Mouse (Mus musculus): ENCODE data around the gene Zfp719. TPM values are rescaled to one million over a fixed set of nuclear protein-coding genes. Genes with fewer than 3 reads are reported as not detected.

Gene Zfp719
- total and polyA plus RNA-seq, 2 experiments from 2014 or later, result 4.9 to 15.5 TPM

- TF ChIP-seq CTCF (IDR thresholded peaks at IDR 0.05), result no peak
- no peaks in the 10 kb centered on the region for H3K36me3 ChIP-seq (ENCODE audit: insufficient read depth, low read length)
- no peak overlapping the region for H3K4me3 ChIP-seq (ENCODE audit: low read depth, low read length)
- H3K27ac ChIP-seq (ENCODE audit: low read depth, low read length), result no peak overlapping the region
- no peak overlapping the region for H3K9ac ChIP-seq (replicated peaks; ENCODE audit: low read length, poor library complexity, severe bottlenecking)
- no peaks in the 10 kb centered on the region for H3K4me1 ChIP-seq (ENCODE audit: insufficient read depth, low read length)
- no peak for DNase-seq (ENCODE audit: low spot score)
- 85% methylated on average over 1 of the region's 1 CpGs for WGBS
- no peak for ATAC-seq (ENCODE audit: low FRiP score)
- no peaks in the 10 kb centered on the region for H3K9me3 ChIP-seq (ENCODE audit: low read length)
- H3K4me2 ChIP-seq (ENCODE audit: low read depth, low read length, poor library complexity, severe bottlenecking), result no peak overlapping the region
- H3K27me3 ChIP-seq (ENCODE audit: insufficient read depth, low read length), result no peaks in the 10 kb centered on the region
These were observed 22.5 kb upstream of the Zfp719 start for GRCm38 (mm10) chr7:43556901-43557300.

GRCm38 (mm10) chr7:43562006-43562633, 17.3 kb upstream of the Zfp719 start, which contains the start of gene Zfp658:
Gene Zfp658, plus strand, starts transcription at chr7:43562256.
- DNase-seq (ENCODE audit: low spot score) (peak; percentile 98), ATAC-seq (ENCODE audit: low FRiP score) (peak; percentile 94)
- TF ChIP-seq CTCF (IDR thresholded peaks at IDR 0.05), result peak; percentile 55
- Histone ChIP-seq H3K9ac (replicated peaks; ENCODE audit: low read length, poor library complexity, severe bottlenecking) (peak within 1 kb of the TSS; percentile 86), H3K27me3 (ENCODE audit: insufficient read depth, low read length) (no peaks in the 10 kb centered on the region), H3K4me3 (ENCODE audit: low read depth, low read length) (peak within 1 kb of the TSS; percentile 79), H3K27ac (ENCODE audit: low read depth, low read length) (peak within 1 kb of the TSS; percentile 87), H3K36me3 (ENCODE audit: insufficient read depth, low read length) (peaks cover 7% of the 10 kb centered on the region), H3K4me1 (ENCODE audit: insufficient read depth, low read length) (peaks cover 12% of the 10 kb centered on the region), H3K9me3 (ENCODE audit: low read length) (no peaks in the 10 kb centered on the region), H3K4me2 (ENCODE audit: low read depth, low read length, poor library complexity, severe bottlenecking) (peak within 1 kb of the TSS; percentile 82)
- WGBS, result 1% methylated on average over 27 of the region's 27 CpGs

GRCm38 (mm10) chr7:43562651-43563070, 16.7 kb upstream of the Zfp719 start:
- WGBS, result under 1% methylated on average over 10 of the region's 10 CpGs
- ATAC-seq (ENCODE audit: low FRiP score), result peak; percentile 66

GRCm38 (mm10) chr7:43563300-43563699, 16.1 kb upstream of the Zfp719 start:
- Histone ChIP-seq H3K27ac (ENCODE audit: low read depth, low read length) (no peak overlapping the region), H3K9ac (replicated peaks; ENCODE audit: low read length, poor library complexity, severe bottlenecking) (peak overlapping the region; percentile 86), H3K4me1 (ENCODE audit: insufficient read depth, low read length) (peaks cover 12% of the 10 kb centered on the region), H3K27me3 (ENCODE audit: insufficient read depth, low read length) (no peaks in the 10 kb centered on the region), H3K36me3 (ENCODE audit: insufficient read depth, low read length) (peaks cover 17% of the 10 kb centered on the region), H3K9me3 (ENCODE audit: low read length) (no peaks in the 10 kb centered on the region), H3K4me3 (ENCODE audit: low read depth, low read length) (peak overlapping the region; percentile 79), H3K4me2 (ENCODE audit: low read depth, low read length, poor library complexity, severe bottlenecking) (peak overlapping the region; percentile 82)
- DNase-seq (ENCODE audit: low spot score) (no peak), ATAC-seq (ENCODE audit: low FRiP score) (no peak)
- WGBS, result 50% methylated on average over 6 of the region's 6 CpGs
- TF ChIP-seq CTCF (IDR thresholded peaks at IDR 0.05), result no peak

More at GRCm38 (mm10) chr7:43562651-43563070, 16.7 kb upstream of the Zfp719 start:
- H3K4me1 ChIP-seq (ENCODE audit: insufficient read depth, low read length), result peaks cover 12% of the 10 kb centered on the region
- peak; percentile 51 for DNase-seq (ENCODE audit: low spot score)
- no peak for TF ChIP-seq CTCF (IDR thresholded peaks at IDR 0.05)
- no peaks in the 10 kb centered on the region for H3K9me3 ChIP-seq (ENCODE audit: low read length)
- H3K9ac ChIP-seq (replicated peaks; ENCODE audit: low read length, poor library complexity, severe bottlenecking), result peak overlapping the region; percentile 86
- peaks cover 13% of the 10 kb centered on the region for H3K36me3 ChIP-seq (ENCODE audit: insufficient read depth, low read length)
- peak overlapping the region; percentile 79 for H3K4me3 ChIP-seq (ENCODE audit: low read depth, low read length)
- no peaks in the 10 kb centered on the region for H3K27me3 ChIP-seq (ENCODE audit: insufficient read depth, low read length)
- H3K27ac ChIP-seq (ENCODE audit: low read depth, low read length), result peak overlapping the region; percentile 87
- peak overlapping the region; percentile 82 for H3K4me2 ChIP-seq (ENCODE audit: low read depth, low read length, poor library complexity, severe bottlenecking)

GRCm38 (mm10) chr7:43571216-43571615, 8.2 kb upstream of the Zfp719 start:
- Histone ChIP-seq H3K27ac (ENCODE audit: low read depth, low read length) (no peak overlapping the region), H3K4me1 (ENCODE audit: insufficient read depth, low read length) (no peaks in the 10 kb centered on the region), H3K4me3 (ENCODE audit: low read depth, low read length) (no peak overlapping the region), H3K27me3 (ENCODE audit: insufficient read depth, low read length) (no peaks in the 10 kb centered on the region), H3K36me3 (ENCODE audit: insufficient read depth, low read length) (peaks cover 43% of the 10 kb centered on the region), H3K4me2 (ENCODE audit: low read depth, low read length, poor library complexity, severe bottlenecking) (no peak overlapping the region), H3K9ac (replicated peaks; ENCODE audit: low read length, poor library complexity, severe bottlenecking) (no peak overlapping the region), H3K9me3 (ENCODE audit: low read length) (no peaks in the 10 kb centered on the region)
- 96% methylated on average over 2 of the region's 2 CpGs for WGBS
- ATAC-seq (ENCODE audit: low FRiP score) (no peak), DNase-seq (ENCODE audit: low spot score) (no peak)
- no peak for TF ChIP-seq CTCF (IDR thresholded peaks at IDR 0.05)

- Histone ChIP-seq H3K27ac (ENCODE audit: low read depth, low read length) (peak overlapping the region; percentile 94), H3K27me3 (ENCODE audit: insufficient read depth, low read length) (no peaks in the 10 kb centered on the region), H3K4me3 (ENCODE audit: low read depth, low read length) (peak overlapping the region; percentile 61), H3K4me1 (ENCODE audit: insufficient read depth, low read length) (peaks cover 3% of the 10 kb centered on the region; the same call in 1 of the 2 replicates), H3K9me3 (ENCODE audit: low read length) (no peaks in the 10 kb centered on the region), H3K9ac (replicated peaks; ENCODE audit: low read length, poor library complexity, severe bottlenecking) (peak overlapping the region; percentile 70), H3K36me3 (ENCODE audit: insufficient read depth, low read length) (peaks cover 10% of the 10 kb centered on the region), H3K4me2 (ENCODE audit: low read depth, low read length, poor library complexity, severe bottlenecking) (peak overlapping the region; percentile 53)
- 60% methylated on average over 5 of the region's 5 CpGs for WGBS
- ATAC-seq (ENCODE audit: low FRiP score) (no peak), DNase-seq (ENCODE audit: low spot score) (no peak)
- TF ChIP-seq CTCF (IDR thresholded peaks at IDR 0.05), result no peak
These were observed 1.1 kb downstream of the Zfp719 start for GRCm38 (mm10) chr7:43580526-43580925.

Data from midbrain, postnatal 0 days (tissue).